Mouse (Mus musculus) T-helper 2 cell (primary cell): ENCODE measurements at regions not wholly inside any gene's neighbourhood (a gene's known extent, or its start where the extent isn't known, plus 50 kb on each side); places are given as distances from the start of the nearest gene placed in this dataset.

Source experiments
- in situ Hi-C: fragments of 300-600 bp; cut with MboI, MseI; formaldehyde crosslinking; loops from one replicate; pipeline ENCODE4 v1.15.1; 2025; ENCODE audit warnings: high pct_unique_total_duplicates

GRCm38 (mm10) chr15:96829941-96830340 lies 130.4 kb upstream of the Slc38a2 start:
- in situ Hi-C loops = no loop called here

GRCm38 (mm10) chr15:96828681-96829080 lies 129.2 kb upstream of the Slc38a2 start:
- in situ Hi-C loops = no loop called here

- in situ Hi-C loops = no loop called here
These were observed 128.4 kb upstream of the Slc38a2 start for GRCm38 (mm10) chr15:96827931-96828330.

- in situ Hi-C loops = no loop called here
These were observed 118.9 kb upstream of the Slc38a2 start for GRCm38 (mm10) chr15:96818435-96818834.

GRCm38 (mm10) chr15:96817626-96818025 lies 118.1 kb upstream of the Slc38a2 start:
- in situ Hi-C loops = no loop called here

- in situ Hi-C loops = no loop called here
These were observed 117.6 kb upstream of the Slc38a2 start for GRCm38 (mm10) chr15:96816997-96817570.

GRCm38 (mm10) chr15:96813472-96813871 lies 113.9 kb upstream of the Slc38a2 start:
- in situ Hi-C loops = no loop called here

GRCm38 (mm10) chr15:96802729-96803053 lies 103.2 kb upstream of the Slc38a2 start:
- in situ Hi-C loops = no loop called here

GRCm38 (mm10) chr15:96802034-96802728 lies 102.7 kb upstream of the Slc38a2 start:
- in situ Hi-C loops = no loop called here

GRCm38 (mm10) chr15:96799228-96799627 lies 99.7 kb upstream of the Slc38a2 start:
- in situ Hi-C loops = no loop called here

GRCm38 (mm10) chr15:96797615-96798270 lies 98.2 kb upstream of the Slc38a2 start:
- in situ Hi-C loops = no loop called here

- in situ Hi-C loops = no loop called here
These were observed 94.7 kb upstream of the Slc38a2 start for GRCm38 (mm10) chr15:96794177-96794719.

- in situ Hi-C loops = no loop called here
These were observed 93.7 kb upstream of the Slc38a2 start for GRCm38 (mm10) chr15:96793251-96793650.

- in situ Hi-C loops = no loop called here
These were observed 91.8 kb upstream of the Slc38a2 start for GRCm38 (mm10) chr15:96791306-96791705.

GRCm38 (mm10) chr15:96787921-96788320 lies 88.4 kb upstream of the Slc38a2 start:
- in situ Hi-C loops = loop anchor here (10.0 kb wide), 1 partner anchor 737 kb away; no protein-coding TSS in a partner anchor

GRCm38 (mm10) chr15:96784578-96784977 lies 85.0 kb upstream of the Slc38a2 start:
- in situ Hi-C loops = loop anchor here (10.0 kb wide), 1 partner anchor 740 kb away; no protein-coding TSS in a partner anchor

- in situ Hi-C loops = loop anchor here (10.0 kb wide), 1 partner anchor 743 kb away; no protein-coding TSS in a partner anchor
These were observed 82.0 kb upstream of the Slc38a2 start for GRCm38 (mm10) chr15:96781560-96781959.

- in situ Hi-C loops = loop anchor here (10.0 kb wide), 1 partner anchor 744 kb away; no protein-coding TSS in a partner anchor
These were observed 81.1 kb upstream of the Slc38a2 start for GRCm38 (mm10) chr15:96780606-96781005.

GRCm38 (mm10) chr15:96779358-96779757 lies 79.8 kb upstream of the Slc38a2 start:
- in situ Hi-C loops = no loop called here

GRCm38 (mm10) chr15:96778321-96778926 lies 78.9 kb upstream of the Slc38a2 start:
- in situ Hi-C loops = no loop called here

- in situ Hi-C loops = no loop called here
These were observed 77.0 kb upstream of the Slc38a2 start for GRCm38 (mm10) chr15:96776476-96777075.

GRCm38 (mm10) chr15:96775129-96775528 lies 75.6 kb upstream of the Slc38a2 start:
- in situ Hi-C loops = no loop called here
